Mouse (Mus musculus): ENCODE measurements around the gene Ppard.

Ppard gene

DNA sequence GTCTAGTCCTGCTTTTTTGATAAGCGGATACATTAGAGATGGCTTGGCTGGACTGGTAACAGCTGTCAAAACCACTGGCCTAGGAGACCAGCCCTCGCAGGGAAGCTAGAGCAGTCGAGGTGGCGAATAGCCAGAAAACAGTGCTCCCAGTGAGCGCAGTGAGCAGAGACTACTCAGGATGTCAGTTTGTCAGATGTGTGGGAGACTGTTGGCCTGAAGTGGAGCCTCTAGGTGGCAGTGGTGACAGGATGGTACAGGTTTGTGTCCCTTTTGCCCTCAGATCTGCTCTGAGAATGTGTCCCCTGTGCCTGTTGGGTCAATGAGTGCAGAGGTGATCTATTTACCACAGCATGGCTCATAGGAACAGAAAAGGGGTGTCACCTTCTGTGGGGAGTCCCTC, 55.5 kb downstream of the Ppard start:
- DNase-seq: no peak

DNA sequence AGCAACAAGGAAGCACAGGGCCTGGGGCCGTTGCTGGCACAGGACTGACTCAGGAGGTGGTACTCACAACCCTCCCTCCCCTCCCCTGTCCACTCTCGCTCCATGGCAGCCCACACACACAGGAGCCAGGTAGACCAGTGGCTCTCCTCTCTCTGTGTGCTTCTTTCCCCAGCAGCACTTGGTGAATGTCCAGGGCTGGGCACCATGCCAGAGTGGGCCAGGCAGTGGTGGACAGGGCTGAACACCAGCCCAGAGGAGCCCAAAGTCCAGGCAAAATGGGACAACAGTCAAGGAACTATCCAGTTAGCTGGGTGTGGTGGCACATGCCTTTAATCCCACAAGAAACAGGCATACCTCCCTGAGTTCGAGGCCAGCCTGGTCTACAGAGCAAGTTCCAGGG, 57.8 kb downstream of the Ppard start:
- no peak for DNase-seq

DNA sequence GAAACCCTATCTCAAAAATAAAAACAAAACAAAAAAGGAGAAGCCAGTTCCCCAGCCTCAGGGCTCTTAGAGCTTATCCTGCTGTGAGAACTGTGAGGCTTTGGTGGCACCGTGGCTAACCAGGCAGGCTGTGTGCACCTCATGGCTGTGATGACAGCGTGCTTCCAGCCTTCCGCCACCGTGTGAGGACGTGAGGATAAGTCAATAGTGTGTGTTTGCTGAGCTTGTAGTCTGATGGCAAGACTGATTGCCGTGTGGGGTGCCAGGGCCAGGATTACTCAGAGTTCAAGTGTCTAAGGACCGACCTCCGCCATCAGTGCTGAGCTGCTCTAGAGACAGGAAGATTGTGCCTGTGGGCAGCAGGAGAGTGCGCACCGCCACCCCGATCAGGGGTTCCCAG, 58.2 kb downstream of the Ppard start:
- DNase-seq: no peak

DNA sequence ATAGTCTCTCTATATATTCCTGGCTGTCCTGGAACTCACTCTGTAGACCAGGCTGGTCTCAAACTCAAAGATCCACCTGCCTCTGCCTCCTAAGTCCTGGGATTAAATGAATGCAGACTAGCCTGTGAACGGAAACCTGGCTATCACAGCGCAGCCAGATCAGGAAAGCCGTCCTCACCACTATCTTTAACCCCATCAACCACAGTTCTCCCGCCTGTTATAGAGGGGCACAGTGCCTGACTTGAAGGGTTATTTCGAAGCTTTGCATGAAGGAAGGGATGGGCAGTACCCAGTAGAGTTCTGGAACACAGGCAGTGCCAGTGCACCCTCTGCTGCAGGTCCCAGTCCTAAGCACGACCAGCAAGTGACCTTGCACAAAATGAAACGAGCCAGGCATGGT, 58.8 kb downstream of the Ppard start:
- no peak for DNase-seq

DNA sequence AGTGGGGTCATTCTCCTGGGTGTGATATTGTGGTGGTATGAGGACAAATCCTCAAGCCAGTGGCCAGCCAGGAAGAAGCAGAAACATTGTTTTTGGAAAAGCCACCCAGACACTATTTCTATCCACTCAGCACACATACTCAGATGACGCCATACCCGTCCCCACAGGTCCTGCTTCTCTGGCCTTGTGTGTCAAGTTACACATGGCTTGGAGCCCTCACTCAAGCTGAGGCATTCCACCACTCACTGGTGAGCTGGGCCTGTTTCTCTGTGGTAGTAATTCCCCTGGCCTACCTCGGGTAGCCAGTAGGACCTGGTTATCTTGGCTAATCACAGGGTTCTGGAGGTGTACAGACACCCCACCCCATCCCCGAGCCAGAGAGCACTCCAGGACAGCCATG, 61.2 kb downstream of the Ppard start:
- no peak for DNase-seq

DNA sequence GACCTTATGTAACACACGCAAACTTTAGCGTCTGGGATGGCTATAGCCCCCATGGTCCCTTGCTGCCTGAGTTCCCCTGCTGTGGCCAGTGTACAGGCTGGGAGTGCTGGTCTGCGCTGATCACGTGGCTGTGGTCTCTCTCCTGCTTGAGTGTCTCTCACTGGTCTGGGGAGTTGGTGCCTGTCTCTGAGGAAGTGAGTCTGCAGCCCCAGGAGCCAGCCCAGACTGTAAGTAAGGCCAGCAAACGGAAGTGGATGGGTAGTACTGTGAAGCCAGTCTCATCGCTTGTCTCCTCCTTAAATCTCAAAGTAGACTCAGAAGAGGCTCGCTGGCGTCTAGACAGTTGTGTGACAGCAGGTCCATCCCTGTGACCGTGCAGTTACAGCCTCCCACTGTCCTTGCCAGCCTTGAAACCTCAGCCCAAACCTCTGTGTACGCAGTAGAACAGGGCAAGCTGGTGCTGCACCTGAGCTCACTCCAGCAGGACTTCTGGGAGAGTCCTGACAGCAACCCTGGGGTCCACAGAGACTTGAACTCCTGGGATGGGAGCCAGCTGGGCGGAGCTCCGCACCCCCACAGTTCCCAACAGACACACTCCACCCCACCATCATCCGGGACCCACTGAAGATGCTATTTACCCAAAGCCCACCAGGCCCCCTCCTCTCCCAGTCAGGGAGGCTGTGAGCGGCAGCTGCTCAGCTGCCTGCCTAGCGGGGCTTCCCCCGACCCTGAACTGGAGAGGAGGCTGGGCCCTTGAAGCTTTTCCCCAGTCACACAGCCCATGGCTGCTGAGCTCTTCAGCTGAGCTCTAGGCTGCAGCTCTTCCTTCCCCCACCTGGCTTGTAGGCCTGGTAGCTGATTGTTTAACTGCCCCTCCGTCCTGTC, 62.2 kb downstream of the Ppard start:
- DNase-seq: no peak

DNA sequence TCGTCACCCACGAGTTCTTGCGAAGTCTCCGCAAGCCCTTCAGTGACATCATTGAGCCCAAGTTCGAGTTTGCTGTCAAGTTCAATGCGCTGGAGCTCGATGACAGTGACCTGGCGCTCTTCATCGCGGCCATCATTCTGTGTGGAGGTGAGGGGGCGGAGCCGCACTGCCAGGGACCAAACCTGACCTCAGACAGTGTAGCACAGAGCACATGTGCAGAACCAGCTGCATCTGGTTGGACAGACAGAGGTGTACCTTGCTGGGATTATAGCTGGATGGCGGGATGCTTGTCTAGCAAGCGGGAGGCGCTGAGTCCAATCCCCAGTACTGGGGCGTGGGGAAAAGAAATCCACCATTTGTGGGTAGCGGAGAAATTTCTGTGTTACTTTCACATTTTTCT, 66.4 kb downstream of the Ppard start:
- DNase-seq: no peak

DNA sequence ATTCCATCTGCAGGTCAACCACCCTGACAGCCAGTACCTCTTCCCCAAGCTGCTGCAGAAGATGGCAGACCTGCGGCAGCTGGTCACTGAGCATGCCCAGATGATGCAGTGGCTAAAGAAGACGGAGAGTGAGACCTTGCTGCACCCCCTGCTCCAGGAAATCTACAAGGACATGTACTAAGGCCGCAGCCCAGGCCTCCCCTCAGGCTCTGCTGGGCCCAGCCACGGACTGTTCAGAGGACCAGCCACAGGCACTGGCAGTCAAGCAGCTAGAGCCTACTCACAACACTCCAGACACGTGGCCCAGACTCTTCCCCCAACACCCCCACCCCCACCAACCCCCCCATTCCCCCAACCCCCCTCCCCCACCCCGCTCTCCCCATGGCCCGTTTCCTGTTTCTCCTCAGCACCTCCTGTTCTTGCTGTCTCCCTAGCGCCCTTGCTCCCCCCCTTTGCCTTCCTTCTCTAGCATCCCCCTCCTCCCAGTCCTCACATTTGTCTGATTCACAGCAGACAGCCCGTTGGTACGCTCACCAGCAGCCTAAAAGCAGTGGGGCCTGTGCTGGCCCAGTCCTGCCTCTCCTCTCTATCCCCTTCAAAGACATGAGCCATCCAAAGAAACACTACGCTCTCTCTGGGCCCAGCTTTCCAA, 67.3 kb downstream of the Ppard start:
- DNase-seq: no peak

DNA sequence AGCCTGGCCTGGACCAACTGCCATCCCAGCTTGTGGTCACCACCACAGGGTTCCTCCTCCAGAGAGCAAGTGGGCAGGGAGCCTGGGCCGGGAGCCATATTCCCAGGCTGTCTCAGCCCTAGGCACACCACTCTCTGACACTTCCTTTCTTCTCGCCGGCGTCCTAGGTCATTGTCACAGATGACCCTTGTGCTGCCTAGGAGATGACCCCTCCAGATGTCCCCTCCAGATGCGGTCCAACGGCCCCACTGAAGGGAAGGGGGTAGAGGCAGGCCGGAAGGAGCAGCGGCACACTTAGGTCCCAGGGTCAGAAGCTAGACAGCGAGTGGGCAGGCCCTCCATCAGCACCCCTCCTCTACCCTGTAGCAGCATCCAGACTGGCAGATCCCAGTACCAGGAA, 67.8 kb downstream of the Ppard start:
- no peak for DNase-seq

DNA sequence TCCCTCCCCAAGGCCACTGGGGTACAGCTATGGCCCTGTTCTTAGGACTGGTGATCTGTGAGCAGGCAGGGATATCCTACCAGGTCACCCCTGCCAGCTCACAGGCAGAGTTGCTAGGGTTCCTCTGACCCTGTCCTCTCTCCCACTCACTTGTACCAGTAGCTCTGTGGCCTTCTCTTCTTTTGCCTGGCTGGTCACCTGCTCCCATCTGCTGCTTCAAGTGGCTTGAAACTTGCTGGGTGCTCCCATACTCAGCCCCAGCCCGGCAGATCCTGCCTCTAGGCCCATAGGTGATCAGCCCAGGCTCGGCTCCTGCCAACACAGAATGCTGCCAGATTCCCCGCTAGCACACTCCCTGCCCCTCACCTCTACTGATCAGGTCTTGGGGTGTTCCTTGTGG, 68.3 kb downstream of the Ppard start:
- DNase-seq: no peak

DNA sequence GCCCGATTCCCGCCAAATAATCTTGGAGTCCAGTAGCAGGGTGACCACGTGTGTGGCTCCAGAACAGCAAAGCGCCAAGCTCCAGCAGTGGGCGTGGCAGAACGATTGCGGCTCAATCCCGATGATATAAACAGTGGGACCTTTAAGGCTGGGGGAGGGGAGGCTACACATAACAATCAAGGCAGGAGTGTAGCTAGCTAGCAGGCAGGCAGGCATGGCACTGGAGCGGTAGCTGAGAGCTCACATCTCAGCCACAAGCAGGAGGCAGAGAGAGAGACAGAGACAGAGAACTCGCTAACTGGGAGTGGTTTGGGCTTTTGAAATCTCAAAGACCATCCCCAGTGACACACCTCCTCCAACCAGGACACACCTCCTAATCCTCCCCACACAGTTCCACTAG, 72.7 kb downstream of the Ppard start:
- DNase-seq: no peak

DNA sequence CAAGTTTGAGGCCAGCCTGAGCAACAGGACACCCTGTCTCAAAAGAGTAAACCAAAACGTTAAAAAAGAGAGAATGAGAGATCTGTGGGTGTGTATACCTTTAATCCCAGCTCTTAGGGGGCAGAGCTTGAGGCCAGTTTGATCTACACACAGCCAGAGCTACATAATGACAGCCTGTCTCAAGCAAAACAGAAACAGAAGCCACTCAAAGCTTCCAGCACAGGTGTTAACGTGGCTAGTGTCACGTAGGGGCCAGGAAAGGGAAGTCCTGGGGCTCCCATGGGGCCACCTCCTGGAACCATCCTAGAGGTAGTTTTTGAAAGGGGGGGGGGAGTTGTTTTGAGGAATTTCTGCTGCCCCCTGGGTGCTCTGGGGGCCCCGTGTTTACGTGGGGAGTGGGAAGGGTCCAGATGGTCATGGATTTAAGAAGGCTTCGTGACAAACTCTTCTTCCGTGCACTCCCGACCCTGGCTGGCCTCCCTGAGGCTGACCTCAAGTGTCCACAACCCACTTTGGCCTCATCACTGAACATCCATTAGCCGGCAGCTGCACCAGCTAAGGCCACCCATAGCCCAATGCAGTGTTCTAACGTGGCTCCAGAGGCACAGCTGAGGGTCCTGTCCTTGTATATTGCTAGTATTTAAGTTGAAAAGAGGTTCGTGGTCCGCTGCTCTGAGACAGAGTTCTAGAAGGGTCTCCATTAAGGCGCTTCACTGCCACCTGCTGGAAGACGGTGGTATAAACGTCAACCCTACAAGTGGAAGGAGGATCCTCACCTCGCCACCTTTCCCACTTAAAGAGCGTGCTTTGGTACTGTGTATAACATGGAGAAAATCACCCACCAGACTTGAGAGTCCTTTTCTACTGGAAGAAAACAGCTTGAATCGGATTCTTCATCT, 76.0 kb downstream of the Ppard start:
- peak; percentile 69 to 91 for DNase-seq

DNA sequence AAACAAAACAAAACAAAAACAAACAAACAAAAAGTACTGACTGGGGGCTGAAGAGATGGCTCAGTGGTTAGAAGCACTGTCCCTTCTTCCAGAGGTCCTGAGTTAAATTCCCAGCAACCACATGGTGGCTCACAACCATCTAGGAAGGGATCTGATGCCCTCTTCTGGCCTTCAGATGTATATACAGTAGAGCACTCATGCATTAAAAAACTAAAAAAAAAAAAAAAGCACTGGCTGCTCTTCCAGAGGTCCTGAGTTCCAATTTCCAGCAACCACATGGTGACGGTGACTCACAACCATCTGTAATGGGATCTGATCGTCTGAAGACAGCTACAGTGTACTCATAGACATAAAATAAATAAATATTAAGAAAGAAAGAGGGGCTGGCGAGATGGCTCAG, 78.3 kb downstream of the Ppard start:
- no peak for DNase-seq

DNA sequence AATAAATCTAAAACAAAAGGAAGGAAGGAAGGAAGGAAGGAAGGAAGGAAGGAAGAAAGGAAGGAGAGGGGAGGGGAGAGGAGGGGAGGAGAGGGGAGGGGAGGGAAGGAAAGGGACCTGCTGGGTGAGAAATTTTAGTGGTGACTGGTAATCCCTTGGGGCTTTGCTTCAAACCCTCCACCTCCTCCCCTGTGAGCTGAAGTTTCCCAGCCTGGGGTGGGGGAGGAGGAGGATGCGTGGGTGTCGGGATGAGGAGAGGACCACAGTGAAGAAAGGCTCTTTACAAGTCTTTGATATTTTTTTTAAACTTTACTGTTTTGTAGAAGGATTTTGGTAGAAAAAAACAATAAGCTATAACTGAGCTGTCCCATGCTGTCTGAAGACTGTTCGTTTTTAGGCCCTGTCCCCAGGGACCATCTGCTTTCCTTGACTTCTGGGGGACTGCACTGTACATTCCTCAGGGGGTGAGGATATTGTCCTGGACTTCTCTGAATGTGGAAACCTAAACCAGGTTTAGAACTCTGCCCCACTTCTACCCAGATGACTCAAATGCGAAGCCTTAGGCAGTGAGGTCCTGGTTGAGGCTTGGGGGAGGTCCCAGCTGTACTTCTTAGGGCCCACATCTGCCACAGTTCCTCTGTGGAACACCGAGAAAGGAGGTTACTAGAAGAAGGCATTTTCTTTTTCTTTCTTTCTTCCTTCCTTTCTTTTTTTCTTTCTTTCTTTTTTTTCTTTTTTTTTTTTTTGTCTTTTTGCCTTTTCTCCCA, 79.0 kb downstream of the Ppard start:
- no peak for DNase-seq

DNA sequence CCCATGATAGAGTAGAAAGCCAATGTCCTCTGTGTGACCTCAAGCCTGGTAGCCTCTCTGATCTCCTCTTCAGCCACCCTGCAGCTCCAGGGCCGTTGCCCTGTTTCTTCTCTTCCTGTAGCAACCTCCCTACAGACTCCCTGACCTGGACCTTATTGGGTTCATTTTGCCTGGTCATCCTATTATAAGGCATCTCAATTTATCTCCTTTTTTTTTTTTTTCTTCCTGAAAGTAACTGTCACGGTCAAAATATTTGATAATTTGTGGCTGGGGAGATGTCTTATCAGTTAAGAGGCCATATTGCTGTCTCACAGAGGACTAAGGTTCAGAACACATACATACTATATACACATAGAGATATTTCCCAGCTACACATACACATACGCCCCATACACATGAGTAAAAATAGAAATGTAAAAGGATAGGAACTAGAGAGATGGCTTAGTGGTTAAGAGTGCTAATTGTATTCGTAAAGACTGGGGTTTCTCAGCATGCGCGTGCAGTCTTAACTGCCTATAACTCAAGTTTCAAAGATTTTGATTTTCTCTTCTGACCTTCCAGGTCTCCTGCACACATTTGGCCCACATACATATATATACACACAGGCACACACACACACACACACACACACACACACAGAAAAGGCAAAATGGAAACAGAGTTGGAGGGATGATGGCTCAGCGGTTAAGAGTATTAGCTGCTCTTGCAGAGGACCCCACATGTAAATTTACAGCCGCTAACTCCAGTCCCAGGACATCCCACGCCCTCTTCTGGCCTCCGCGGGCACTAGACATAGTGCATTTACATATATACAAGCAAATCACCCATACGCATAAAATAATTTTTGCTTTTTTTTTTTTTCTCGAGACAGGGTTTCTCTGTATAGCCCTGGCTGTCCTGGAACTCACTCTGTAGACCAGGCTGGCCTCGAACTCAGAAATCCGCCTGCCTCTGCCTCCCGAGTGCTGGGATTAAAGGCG, 80.0 kb downstream of the Ppard start:
- DNase-seq: peak; percentile 44 to 48

DNA sequence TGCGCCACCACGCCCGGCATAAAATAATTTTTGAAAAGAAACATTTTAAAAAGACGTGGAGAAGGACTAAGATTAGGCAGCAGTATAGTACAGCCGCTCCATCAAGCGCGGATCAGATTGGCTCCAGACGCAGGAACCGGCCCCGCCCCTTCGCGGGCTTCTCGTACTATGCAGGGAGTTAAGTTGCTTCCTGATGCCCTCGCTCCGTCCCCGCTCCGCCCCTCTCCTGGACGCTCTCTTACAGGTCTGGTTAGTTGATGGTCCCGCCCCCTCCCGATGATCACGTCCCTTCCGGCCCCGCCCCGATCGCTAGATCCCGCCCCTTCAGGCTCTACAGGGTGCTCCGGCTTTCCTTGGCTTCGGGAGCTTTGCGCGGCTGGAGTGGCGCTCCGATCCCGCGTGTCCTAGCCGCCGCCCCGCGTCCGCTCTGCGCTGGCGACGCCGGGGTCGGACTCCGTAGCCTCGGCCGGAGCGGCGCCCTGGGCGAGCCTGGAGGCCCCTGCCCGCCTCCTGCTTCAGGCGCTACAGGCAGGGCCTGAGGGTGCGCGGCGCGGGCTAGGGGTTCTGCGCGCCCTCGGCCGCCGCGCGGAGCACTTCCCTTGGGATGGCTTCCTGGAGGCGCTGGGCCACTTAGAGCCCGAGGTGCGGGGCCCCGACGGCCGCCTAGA, 80.8 kb downstream of the Ppard start, which contains the start of gene Fance:
Fance (plus strand) TSS at position 308 of the 668 bp plus-strand sequence.
- DNase-seq: peak; percentile 92 to 94

DNA sequence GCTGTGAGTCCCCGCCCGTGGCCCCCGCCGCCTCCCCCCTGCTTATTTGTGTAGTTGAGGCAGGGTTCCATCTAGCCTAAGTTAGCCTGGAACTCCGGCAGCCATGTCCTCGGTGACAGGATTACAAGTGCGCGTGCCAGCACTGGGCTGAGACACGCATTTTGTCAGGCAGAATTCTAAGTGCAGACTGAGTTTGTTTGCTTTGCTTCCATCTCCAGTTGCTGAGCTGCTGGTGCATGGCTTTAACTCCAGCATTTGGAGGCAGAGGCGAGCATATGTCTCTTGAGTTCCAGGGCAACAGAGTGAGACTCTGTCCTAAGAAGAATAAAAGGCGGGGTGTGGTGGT, 81.4 kb downstream of the Ppard start:
- DNase-seq: no peak

DNA sequence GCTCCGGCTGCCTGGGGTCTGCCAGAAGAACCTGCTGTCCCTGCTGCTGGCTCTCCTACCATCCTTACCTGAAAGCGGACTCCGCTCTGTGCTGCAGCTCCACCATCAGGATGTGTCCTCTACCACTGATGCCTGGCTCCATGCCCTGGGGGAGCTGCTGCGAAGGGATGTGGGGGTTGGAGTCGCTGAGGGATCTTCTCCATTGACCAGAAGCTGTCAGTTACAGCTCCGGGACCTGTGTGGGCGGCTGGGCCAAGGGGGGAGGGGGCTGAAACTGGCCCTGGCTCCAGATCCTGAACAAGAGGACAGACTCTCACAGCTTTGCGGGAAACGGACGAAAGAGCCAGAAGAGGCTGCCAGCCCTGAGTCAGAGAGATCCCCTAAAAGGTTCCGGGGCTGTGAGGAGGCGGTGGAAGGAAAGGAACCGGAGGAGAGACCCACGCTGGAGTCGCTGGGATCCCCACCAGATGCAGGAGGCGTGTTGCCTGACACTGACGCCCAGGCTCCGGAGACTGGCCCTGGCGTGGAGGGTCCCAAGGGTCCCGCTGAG, 83.2 kb downstream of the Ppard start:
- no peak for DNase-seq

DNA sequence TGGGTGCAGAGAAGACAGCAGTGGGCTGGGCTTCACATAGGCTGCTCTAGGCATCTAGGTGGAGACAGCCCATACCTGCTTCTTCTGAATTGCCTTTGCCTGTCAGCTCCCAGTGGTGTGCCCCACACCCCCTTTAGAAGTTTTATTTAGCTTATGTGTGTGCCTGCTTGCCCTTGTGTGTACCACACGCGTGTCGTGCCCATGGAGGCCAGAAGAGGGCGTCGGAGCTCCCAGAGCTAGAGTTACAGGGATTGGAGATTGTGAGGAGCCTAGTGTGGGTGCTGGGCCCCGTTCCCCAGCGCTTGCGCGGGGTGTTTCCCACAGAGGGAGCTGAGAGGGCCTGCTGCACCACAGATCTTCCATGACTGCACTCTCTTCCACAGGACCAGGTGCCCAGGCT, 84.0 kb downstream of the Ppard start:
- DNase-seq: no peak

DNA sequence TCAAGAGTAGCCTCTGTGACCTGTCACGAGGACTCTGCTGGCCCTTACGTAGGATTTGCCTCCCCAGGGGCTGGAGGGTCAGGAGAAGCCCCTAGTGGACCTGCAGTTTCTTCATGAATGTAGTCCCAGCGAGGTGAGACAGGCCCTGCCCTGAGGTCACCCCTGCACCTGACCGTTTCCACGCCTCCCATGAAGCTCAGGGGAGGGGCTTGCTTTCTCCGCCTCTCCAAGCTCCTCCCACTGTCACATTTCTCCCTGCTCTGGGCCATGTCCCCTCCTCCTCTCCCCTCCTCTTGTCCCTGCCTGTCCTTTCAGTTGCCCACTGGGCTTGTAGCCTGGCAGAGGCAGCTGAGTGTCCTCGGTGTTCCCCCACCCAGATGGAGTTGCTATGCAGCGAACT, 84.6 kb downstream of the Ppard start:
- DNase-seq: no peak

DNA sequence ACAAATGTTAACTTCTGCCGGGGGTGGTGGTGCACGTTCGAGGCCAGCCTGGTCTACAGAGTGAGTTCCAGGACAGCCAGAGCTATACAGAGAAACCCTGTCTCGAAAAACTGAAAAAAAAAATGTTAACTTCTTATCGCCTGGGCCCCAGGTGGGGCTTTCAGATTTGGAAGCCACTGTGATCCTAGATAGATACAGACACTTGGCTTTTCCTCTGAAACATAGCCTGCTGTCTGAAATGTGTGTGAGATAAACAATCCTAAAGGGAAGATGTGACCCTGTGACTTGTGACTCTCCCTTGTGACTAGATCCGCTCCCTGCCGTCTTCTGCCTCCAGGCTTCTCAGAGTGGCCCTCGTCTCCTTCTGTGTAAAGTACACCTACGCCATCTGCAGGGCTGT, 85.2 kb downstream of the Ppard start:
- no peak for DNase-seq

Measured in spleen, adult 18-20 months (tissue).